Mouse (Mus musculus) hindbrain, embryonic 12.5 days (tissue): Measurements from ENCODE around the gene Eef1e1. TPM values are rescaled to one million over a fixed set of nuclear protein-coding genes. Genes with fewer than 3 reads are reported as not detected.

Experiments used
- ATAC-seq: fragments of 200-750 bp; cut with Nextera tagmentation; 2 replicates; pipeline ENCODE4 v1.8.0; 2017; ENCODE audit warnings: moderate TSS enrichment; ENCODE audit not compliant: low FRiP score
- H3K27ac ChIP-seq: fragments of 300-500 bp; sonication (generic); 2 replicates; pipeline ENCODE4 v1.5.1; 2016; ENCODE audit warnings: mild to moderate bottlenecking
- H3K27me3 ChIP-seq: fragments of 300-500 bp; sonication (generic); 2 replicates; pipeline ENCODE4 v1.6.1; 2016; ENCODE audit warnings: mild to moderate bottlenecking
- H3K36me3 ChIP-seq: fragments of 300-500 bp; sonication (generic); 2 replicates; pipeline ENCODE4 v1.6.1; 2016; ENCODE audit warnings: mild to moderate bottlenecking
- H3K4me1 ChIP-seq: fragments of 300-500 bp; sonication (generic); 2 replicates; pipeline ENCODE4 v1.6.1; 2016
- H3K4me2 ChIP-seq: fragments of 300-500 bp; sonication (generic); replicated peaks from 2 replicates; pipeline ENCODE4 v1.6.1; 2016; ENCODE audit warnings: mild to moderate bottlenecking
- H3K4me3 ChIP-seq: fragments of 300-500 bp; sonication (generic); 2 replicates; pipeline ENCODE4 v1.5.1; 2016; ENCODE audit warnings: mild to moderate bottlenecking
- H3K9ac ChIP-seq: fragments of 300-500 bp; sonication (generic); 2 replicates; pipeline ENCODE4 v1.6.1; 2016; ENCODE audit warnings: mild to moderate bottlenecking, moderate library complexity
- H3K9me3 ChIP-seq: fragments of 300-500 bp; sonication (generic); replicated peaks from 2 replicates; pipeline ENCODE4 v1.6.1; 2016; ENCODE audit warnings: mild to moderate bottlenecking
- WGBS: fragments of 180-500 bp; shearing (Covaris S2); methylation state at CpG from one replicate; pipeline ENCODE4 v1.1.7; 2016; 5-methylcytosine and 5-hydroxymethylcytosine counted together
- polyA plus RNA-seq: library from polyadenylated mRNA; unstranded; fragments of >200 nt; fragmentation: Nextera tagmentation; extraction: Ambion mirVana; gene quantifications from 2 replicates; pipeline ENCODE4 v1.2.1, GENCODE M21; 2016

Eef1e1 gene
- polyA plus RNA-seq, 1 experiment from 2014 or later: 59.8 TPM

DNA sequence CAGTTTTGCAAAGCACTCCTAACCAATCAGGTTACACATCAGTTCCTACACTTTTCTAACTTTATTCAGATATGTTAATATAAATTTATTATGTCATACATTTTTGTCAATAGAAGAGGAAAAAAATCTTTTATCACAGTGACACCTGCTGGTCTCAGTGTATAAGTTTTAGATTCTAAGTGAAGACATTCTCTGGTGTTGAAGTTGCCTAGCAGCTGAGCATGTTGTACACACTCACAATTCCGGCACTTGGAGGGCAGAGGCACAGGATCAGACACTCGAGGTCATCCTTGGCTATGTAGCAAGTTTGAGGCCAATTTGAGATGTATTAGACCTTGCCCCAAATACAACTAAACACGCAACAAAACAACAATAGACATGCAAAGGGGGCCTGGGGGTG, 61.8 kb downstream of the Eef1e1 start:
- no peak overlapping the region for H3K4me2 ChIP-seq
- WGBS: 71% methylated on average over 3 of the region's 3 CpGs

DNA sequence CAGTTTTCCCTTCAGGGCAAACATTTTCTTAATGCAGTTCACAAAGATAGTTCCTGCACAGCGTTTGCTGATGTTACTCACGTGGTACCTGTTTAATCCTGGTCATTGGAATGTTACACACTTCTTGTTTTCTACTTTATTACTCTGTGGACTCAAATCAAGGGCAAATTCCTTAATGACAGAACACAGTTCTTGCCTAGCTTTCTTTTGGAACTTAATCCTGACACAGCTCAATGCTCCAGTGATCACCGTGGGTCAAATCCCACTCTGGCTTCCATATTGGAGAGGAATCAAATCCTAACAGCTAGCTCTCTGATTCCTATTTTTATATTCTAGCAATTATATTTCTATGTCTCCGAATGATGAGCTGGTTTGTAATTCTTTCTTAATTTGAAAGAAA, 62.4 kb downstream of the Eef1e1 start:
- Histone ChIP-seq H3K4me3 (no peak overlapping the region), H3K4me2 (no peak overlapping the region), H3K4me1 (no peaks in the 10 kb centered on the region; the same call in 1 of the 2 replicates), H3K36me3 (no peaks in the 10 kb centered on the region), H3K27me3 (no peaks in the 10 kb centered on the region), H3K9ac (no peak overlapping the region), H3K27ac (no peak overlapping the region), H3K9me3 (no peaks in the 10 kb centered on the region)
- no peak for ATAC-seq
- 90% methylated on average over 4 of the region's 4 CpGs for WGBS

More for the DNA sequence above, 61.8 kb downstream of the Eef1e1 start:
- Histone ChIP-seq H3K9me3 (no peaks in the 10 kb centered on the region), H3K36me3 (no peaks in the 10 kb centered on the region), H3K4me1 (no peaks in the 10 kb centered on the region; the same call in 1 of the 2 replicates), H3K27me3 (no peaks in the 10 kb centered on the region), H3K4me3 (no peak overlapping the region), H3K9ac (no peak overlapping the region), H3K27ac (no peak overlapping the region)
- no peak for ATAC-seq

Other genes starting within 250 kb of the Eef1e1 start
- 155 and 156 TPM in 2 replicates for gene Txndc5, start 130.2 kb downstream of the Eef1e1 start, polyA plus RNA-seq
- 24.7 TPM in 2 replicates for gene Bloc1s5, start 23.9 kb downstream of the Eef1e1 start, polyA plus RNA-seq